Mouse (Mus musculus) bone marrow macrophage, adult 2 months (primary cell): ENCODE measurements around the gene Atp7a.

Experiments used
- CTCF ChIP-seq: IDR thresholded peaks from 2 replicates; pipeline ENCODE4 v1.5.1; 2012; ENCODE audit warnings: low read depth, mild to moderate bottlenecking, low read length, moderate library complexity
- POLR2A ChIP-seq: IDR thresholded peaks from 2 replicates; pipeline ENCODE4 v1.6.1; 2012; ENCODE audit warnings: mild to moderate bottlenecking, low read depth, low read length, borderline replicate concordance

GRCm38 (mm10) chrX:106017516-106017915 is 9.6 kb upstream of the Atp7a start:
- TF ChIP-seq CTCF (no peak), POLR2A (no peak)
